Mouse (Mus musculus) ZHBTc4 (cell line): Measurements from ENCODE around the gene Trim15.

Experiments used
- DNase-seq: peaks from one replicate; pipeline ENCODE4 v3.0.0-alpha.2; 2011; ENCODE audit warnings: low read depth, low spot score

Trim15 gene

DNA sequence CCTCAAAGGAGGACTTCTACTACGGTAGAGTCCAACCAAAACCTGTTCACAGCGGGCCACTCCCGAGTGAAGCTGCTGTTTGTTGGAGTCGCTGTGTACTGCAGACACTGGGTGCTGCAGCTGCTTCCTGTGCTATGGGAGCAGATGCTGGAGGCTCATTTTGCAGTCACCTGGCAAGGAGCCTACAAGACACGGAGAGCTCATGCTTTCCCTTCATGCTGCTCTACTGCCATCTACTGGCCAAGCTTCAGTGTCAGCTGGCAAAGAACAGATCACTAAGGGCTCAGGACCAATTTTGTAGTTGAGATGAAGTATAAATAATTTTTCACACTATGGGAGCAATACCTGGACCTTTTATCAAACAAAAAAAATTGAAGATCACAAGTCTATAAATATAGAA, 41.0 kb downstream of the Trim15 start:
- DNase-seq, result peak; percentile 86

- peak; percentile 52 for DNase-seq
Observed at GRCm38 (mm10) chr17:36825525-36825924, 41.5 kb downstream of the Trim15 start.

- DNase-seq, result peak; percentile 67
Observed at GRCm38 (mm10) chr17:36824005-36824404, 43.0 kb downstream of the Trim15 start.

GRCm38 (mm10) chr17:36811871-36812270, 55.1 kb downstream of the Trim15 start, which contains the start of gene H2-M10.6:
Gene H2-M10.6 (plus strand): TSS chr17:36812171.
- no peak for DNase-seq
